Mouse (Mus musculus): Measurements from ENCODE around the gene Med26. TPM values are rescaled to one million over a fixed set of nuclear protein-coding genes. Genes with fewer than 3 reads are reported as not detected.

Gene Med26
- polyA plus RNA-seq (2014; fragmentation: Illumina TruSeq; extraction: RNeasy Lipid Tissue Mini Kit (QIAGEN cat#74804); ENCODE audit: low replicate concordance), result 1.1 TPM

DNA sequence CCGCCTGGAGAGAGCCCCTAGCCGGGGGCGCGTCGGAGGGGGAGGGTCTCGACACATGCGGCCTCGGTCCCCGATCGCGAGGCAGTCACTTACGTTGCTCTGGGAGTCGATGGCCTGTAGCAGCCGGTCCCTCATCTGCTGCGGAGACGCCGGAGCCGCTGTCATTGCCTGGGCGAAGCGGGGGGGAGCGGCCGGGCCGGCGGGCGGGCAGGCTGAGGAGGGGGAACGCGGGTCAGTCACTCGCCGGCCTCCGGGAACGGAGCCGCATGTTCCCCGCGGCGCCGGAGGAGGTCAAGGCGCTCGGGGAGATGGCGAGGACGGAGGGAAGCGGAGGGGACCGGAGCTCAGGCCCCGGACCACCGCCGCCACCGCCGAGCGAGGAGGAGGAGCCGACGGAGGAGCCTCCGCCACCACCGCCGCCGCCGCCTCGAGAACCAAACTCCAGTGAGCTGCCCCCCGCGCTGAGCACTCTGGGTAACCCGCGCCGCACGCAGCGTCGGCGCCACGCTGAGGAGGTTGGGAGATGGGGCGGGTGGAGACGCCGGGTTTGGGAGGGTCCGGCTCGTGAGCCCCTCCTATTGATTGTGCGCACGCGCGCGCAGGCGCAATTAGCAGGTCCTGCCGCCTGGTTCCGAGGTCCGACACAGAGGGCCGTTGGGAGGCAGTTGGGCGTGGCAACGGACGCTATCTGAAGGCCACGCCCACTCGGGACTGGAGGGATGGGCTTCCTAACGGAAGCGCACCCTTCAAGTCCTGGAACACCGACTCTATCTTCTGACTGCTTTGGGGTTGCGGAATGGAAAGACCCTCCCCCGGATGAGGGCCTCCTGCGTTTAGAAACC is at the start of gene Med26:
TSS of gene Med26 (minus strand) at position 469 of the 842 bp plus-strand sequence.

GRCm38 (mm10) chr8:72571611-72572473 is 23.8 kb upstream of the Med26 start, which contains the start of gene Tmem38a:
Gene Tmem38a (plus strand): TSS chr8:72572055.

GRCm38 (mm10) chr8:72570633-72571610 is 22.9 kb upstream of the Med26 start, which contains the start of gene Smim7:
Gene Smim7 (minus strand): TSS chr8:72571088.

DNA sequence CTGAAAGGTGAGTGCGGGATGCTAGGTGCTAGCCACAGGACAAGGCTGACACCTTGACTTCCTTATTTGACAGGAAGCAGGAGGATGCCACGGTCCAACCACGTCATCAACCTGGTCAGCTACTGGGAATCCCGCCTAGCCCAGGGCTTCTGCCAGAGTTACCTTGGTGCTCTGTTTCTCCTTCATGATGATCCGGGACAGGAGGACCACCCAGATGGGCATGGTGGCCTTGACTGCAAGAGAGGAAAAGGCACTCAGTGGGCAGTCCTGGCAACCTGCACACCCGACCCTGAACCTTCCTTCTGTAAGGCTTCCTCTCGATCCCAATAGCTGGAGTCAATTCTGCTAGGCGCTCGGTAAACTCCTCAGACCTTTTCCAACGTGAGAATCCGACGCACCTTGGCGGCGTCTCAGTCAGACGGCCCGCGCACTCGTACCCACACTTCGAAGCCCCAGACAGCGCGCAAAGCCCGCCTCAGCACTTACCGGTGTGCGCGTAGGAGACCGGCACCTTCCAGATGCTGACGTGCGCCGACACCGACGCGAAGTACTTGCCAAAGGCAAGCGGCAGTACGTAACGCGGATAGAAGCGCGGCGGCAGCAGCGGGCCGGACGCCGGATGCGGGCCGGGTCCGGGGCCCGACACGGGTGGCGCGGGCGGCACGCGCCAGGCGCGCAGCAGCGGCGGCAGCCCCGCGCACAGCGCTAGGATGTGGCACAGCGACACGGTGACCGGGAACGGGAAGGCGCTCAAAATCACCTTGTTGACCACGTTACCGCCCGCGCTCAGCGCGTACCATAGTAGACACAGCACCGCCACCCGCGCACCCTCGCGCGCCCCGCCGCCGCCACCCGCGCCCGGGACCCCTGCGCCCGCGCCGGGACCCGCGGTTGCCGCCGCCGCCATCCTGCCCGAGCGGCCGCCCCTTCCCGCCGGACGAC is 56.1 kb downstream of the Med26 start, which contains the start of gene Slc35e1:
TSS of gene Slc35e1 (minus strand) at position 935 of the 942 bp plus-strand sequence.

DNA sequence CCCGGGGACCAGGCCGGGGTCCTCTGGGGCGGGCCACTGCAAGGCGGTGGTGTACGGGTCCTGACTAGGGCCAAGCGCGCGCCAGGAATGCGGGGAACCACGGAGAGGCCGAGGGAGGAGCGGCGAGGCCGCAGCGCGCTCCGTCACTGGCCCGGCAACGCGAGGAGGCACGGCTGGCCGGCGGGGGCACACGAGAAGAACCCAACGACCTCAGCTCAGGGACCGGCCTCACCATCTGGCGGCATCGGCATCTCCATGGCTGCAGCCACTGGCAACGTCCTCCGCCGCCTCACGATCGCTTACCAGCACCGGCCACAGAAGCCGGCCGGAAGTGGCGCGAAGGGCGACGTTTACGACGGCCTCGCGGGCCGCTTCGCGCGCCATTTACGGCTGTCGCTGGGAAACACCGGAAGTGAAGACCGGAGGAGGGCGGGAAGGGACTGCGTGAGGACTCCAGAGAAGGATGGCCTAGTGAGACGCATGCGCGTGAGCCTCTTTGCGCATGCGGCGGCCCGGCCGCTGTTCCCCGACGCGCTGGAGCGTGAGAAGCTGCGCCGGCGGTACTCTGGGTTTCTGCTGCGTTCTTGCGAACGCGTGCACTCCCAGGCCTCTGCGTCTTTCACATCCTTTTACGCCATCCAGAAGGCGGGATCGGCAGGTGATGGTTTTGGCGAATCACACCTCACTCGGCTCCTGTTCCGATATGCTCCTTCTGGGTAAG is 73.1 kb downstream of the Med26 start, which contains the start of gene Cherp:
TSS of gene Cherp (minus strand) at position 401 of the 721 bp plus-strand sequence.

Other genes starting within 250 kb of the Med26 start
- 0.67 TPM for gene Gm10282, start 243.0 kb downstream of the Med26 start, polyA plus RNA-seq (2014; fragmentation: Illumina TruSeq; extraction: RNeasy Lipid Tissue Mini Kit (QIAGEN cat#74804); ENCODE audit: low replicate concordance)
- gene Klf2, start 229.2 kb downstream of the Med26 start, polyA plus RNA-seq (2014; fragmentation: Illumina TruSeq; extraction: RNeasy Lipid Tissue Mini Kit (QIAGEN cat#74804); ENCODE audit: low replicate concordance), result 4.8 TPM
- gene Eps15l1, start 126.8 kb downstream of the Med26 start, polyA plus RNA-seq (2014; fragmentation: Illumina TruSeq; extraction: RNeasy Lipid Tissue Mini Kit (QIAGEN cat#74804); ENCODE audit: low replicate concordance), result 33.9 TPM
- gene Calr3, start 104.4 kb downstream of the Med26 start, polyA plus RNA-seq (2014; fragmentation: Illumina TruSeq; extraction: RNeasy Lipid Tissue Mini Kit (QIAGEN cat#74804); ENCODE audit: low replicate concordance), result not detected
- 0.37 TPM for gene 1700030K09Rik, start 104.4 kb downstream of the Med26 start, polyA plus RNA-seq (2014; fragmentation: Illumina TruSeq; extraction: RNeasy Lipid Tissue Mini Kit (QIAGEN cat#74804); ENCODE audit: low replicate concordance)
- gene Cherp, start 73.0 kb downstream of the Med26 start, polyA plus RNA-seq (2014; fragmentation: Illumina TruSeq; extraction: RNeasy Lipid Tissue Mini Kit (QIAGEN cat#74804); ENCODE audit: low replicate concordance), result 4.2 TPM
- 47.7 TPM for gene Slc35e1, start 55.7 kb downstream of the Med26 start, polyA plus RNA-seq (2014; fragmentation: Illumina TruSeq; extraction: RNeasy Lipid Tissue Mini Kit (QIAGEN cat#74804); ENCODE audit: low replicate concordance)
- 31.6 TPM for gene Smim7, start 22.8 kb upstream of the Med26 start, polyA plus RNA-seq (2014; fragmentation: Illumina TruSeq; extraction: RNeasy Lipid Tissue Mini Kit (QIAGEN cat#74804); ENCODE audit: low replicate concordance)
- 0.45 TPM for gene Tmem38a, start 23.8 kb upstream of the Med26 start, polyA plus RNA-seq (2014; fragmentation: Illumina TruSeq; extraction: RNeasy Lipid Tissue Mini Kit (QIAGEN cat#74804); ENCODE audit: low replicate concordance)
- 0.04 TPM for gene Nwd1, start 98.4 kb upstream of the Med26 start, polyA plus RNA-seq (2014; fragmentation: Illumina TruSeq; extraction: RNeasy Lipid Tissue Mini Kit (QIAGEN cat#74804); ENCODE audit: low replicate concordance)
- 5.0 TPM for gene Sin3b, start 175.0 kb upstream of the Med26 start, polyA plus RNA-seq (2014; fragmentation: Illumina TruSeq; extraction: RNeasy Lipid Tissue Mini Kit (QIAGEN cat#74804); ENCODE audit: low replicate concordance)
- 0.56 TPM for gene F2rl3, start 213.6 kb upstream of the Med26 start, polyA plus RNA-seq (2014; fragmentation: Illumina TruSeq; extraction: RNeasy Lipid Tissue Mini Kit (QIAGEN cat#74804); ENCODE audit: low replicate concordance)